Mouse (Mus musculus): ENCODE data around the gene Ttc17. TPM values are rescaled to one million over a fixed set of nuclear protein-coding genes. Genes with fewer than 3 reads are reported as not detected.

Gene Ttc17
- polyA plus RNA-seq, 1 experiment: 7.7 TPM

- H3ac ChIP-seq (ENCODE audit: control insufficient read depth, insufficient read length, low read depth): no peak overlapping the region
- H3K79me3 ChIP-seq (ENCODE audit: low read depth): no peaks in the 10 kb centered on the region
- H3K27me3 ChIP-seq (ENCODE audit: control insufficient read depth, insufficient read depth, insufficient read length): no peaks in the 10 kb centered on the region
- H3K36me3 ChIP-seq (ENCODE audit: control insufficient read depth, insufficient read depth): peaks cover 45% of the 10 kb centered on the region
- H3K79me2 ChIP-seq (ENCODE audit: control insufficient read depth, insufficient read depth): no peaks in the 10 kb centered on the region
- no peak for TF ChIP-seq USF1 (IDR thresholded peaks at IDR 0.05; ENCODE audit: low read depth)
- TF ChIP-seq FOSL1 (IDR thresholded peaks at IDR 0.05; ENCODE audit: insufficient read depth, low read length, poor library complexity, severe bottlenecking): no peak
- TF ChIP-seq CEBPB (IDR thresholded peaks at IDR 0.05; ENCODE audit: low read depth): no peak
- TF ChIP-seq MYOG (IDR thresholded peaks at IDR 0.05; ENCODE audit: control insufficient read depth, extremely low read depth, insufficient read length): no peak
- no peak for TF ChIP-seq CTCF (IDR thresholded peaks at IDR 0.05; ENCODE audit: control insufficient read depth, insufficient read depth, insufficient read length)
- TF ChIP-seq MAX (IDR thresholded peaks at IDR 0.05): no peak
- H3K4me3 ChIP-seq (ENCODE audit: insufficient read depth, poor library complexity, severe bottlenecking): no peak overlapping the region
Observed at GRCm38 (mm10) chr2:94336336-94336735, 70.2 kb downstream of the Ttc17 start.

GRCm38 (mm10) chr2:94334742-94335046 is 71.8 kb downstream of the Ttc17 start:
- Histone ChIP-seq H3K79me2 (ENCODE audit: control insufficient read depth, insufficient read depth) (no peaks in the 10 kb centered on the region), H3K4me3 (ENCODE audit: insufficient read depth, poor library complexity, severe bottlenecking) (no peak overlapping the region), H3K79me3 (ENCODE audit: low read depth) (no peaks in the 10 kb centered on the region), H3ac (ENCODE audit: control insufficient read depth, insufficient read length, low read depth) (no peak overlapping the region), H3K27me3 (ENCODE audit: control insufficient read depth, insufficient read depth, insufficient read length) (no peaks in the 10 kb centered on the region), H3K36me3 (ENCODE audit: control insufficient read depth, insufficient read depth) (peaks cover 38% of the 10 kb centered on the region)
- TF ChIP-seq MAX (IDR thresholded peaks at IDR 0.05) (no peak), MYOG (IDR thresholded peaks at IDR 0.05; ENCODE audit: control insufficient read depth, extremely low read depth, insufficient read length) (no peak), FOSL1 (IDR thresholded peaks at IDR 0.05; ENCODE audit: insufficient read depth, low read length, poor library complexity, severe bottlenecking) (no peak), CEBPB (IDR thresholded peaks at IDR 0.05; ENCODE audit: low read depth) (no peak), MYOD1 (IDR thresholded peaks at IDR 0.05; ENCODE audit: control insufficient read depth, insufficient read length, low read depth) (no peak), USF1 (IDR thresholded peaks at IDR 0.05; ENCODE audit: low read depth) (no peak), CTCF (IDR thresholded peaks at IDR 0.05; ENCODE audit: control insufficient read depth, insufficient read depth, insufficient read length) (no peak)

DNA sequence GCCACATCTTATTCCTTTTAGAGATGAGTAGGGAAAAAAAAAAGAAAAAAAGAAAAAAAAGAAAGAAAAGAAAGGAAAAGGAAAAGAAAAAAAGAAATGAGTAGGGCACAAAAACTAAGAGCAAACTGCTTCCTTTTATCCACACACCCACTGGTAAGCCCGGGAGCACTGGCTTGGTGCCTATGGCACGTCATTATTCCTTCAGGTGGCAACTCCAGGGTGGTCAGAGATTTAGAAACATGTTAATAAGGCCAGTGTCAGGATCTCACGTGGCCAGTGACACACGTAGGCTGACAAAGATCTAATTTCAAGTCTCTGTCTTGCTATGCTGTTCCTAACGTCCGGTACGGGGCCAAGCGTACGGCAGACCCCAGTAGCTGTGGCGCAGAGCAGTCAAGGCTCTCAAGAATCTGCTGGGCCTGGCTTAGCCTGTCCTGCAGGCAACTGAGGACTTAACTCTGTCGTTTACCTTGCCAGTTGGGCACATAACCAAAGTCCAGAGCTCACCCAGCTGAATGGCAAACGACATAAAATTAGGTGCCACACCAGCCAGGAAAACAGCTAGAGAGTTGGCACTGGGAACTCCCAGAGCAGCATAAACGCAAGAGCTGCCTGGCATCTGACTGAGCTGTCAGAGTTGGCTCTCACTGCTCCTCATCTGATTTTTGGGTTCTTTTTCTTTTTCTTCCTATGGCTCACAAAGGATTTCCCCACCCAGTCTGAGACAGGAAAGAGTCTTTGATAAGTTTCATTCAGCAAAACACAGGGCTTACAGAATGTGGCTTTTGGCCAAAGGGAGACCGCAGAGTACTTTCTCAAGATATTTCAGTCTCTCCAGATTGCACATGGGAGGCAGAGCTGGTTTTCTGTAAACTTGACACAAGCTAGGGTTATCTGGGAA is 72.4 kb downstream of the Ttc17 start:
- no peak for TF ChIP-seq MYOD1 (IDR thresholded peaks at IDR 0.05; ENCODE audit: control insufficient read depth, insufficient read length, low read depth)
- no peak for TF ChIP-seq MYOG (IDR thresholded peaks at IDR 0.05; ENCODE audit: control insufficient read depth, extremely low read depth, insufficient read length)
- TF ChIP-seq CEBPB (IDR thresholded peaks at IDR 0.05; ENCODE audit: low read depth): no peak
- no peak for TF ChIP-seq MAX (IDR thresholded peaks at IDR 0.05)
- no peak for TF ChIP-seq USF1 (IDR thresholded peaks at IDR 0.05; ENCODE audit: low read depth)
- no peak for TF ChIP-seq FOSL1 (IDR thresholded peaks at IDR 0.05; ENCODE audit: insufficient read depth, low read length, poor library complexity, severe bottlenecking)
- no peak for TF ChIP-seq CTCF (IDR thresholded peaks at IDR 0.05; ENCODE audit: control insufficient read depth, insufficient read depth, insufficient read length)
- Histone ChIP-seq H3ac (ENCODE audit: control insufficient read depth, insufficient read length, low read depth) (no peak overlapping the region), H3K4me3 (ENCODE audit: insufficient read depth, poor library complexity, severe bottlenecking) (no peak overlapping the region), H3K27me3 (ENCODE audit: control insufficient read depth, insufficient read depth, insufficient read length) (no peaks in the 10 kb centered on the region), H3K79me3 (ENCODE audit: low read depth) (no peaks in the 10 kb centered on the region), H3K36me3 (ENCODE audit: control insufficient read depth, insufficient read depth) (peaks cover 38% of the 10 kb centered on the region), H3K79me2 (ENCODE audit: control insufficient read depth, insufficient read depth) (no peaks in the 10 kb centered on the region)

GRCm38 (mm10) chr2:94333086-94333485 is 73.4 kb downstream of the Ttc17 start:
- Histone ChIP-seq H3K79me3 (ENCODE audit: low read depth) (no peaks in the 10 kb centered on the region), H3K27me3 (ENCODE audit: control insufficient read depth, insufficient read depth, insufficient read length) (no peaks in the 10 kb centered on the region), H3ac (ENCODE audit: control insufficient read depth, insufficient read length, low read depth) (no peak overlapping the region), H3K4me3 (ENCODE audit: insufficient read depth, poor library complexity, severe bottlenecking) (no peak overlapping the region), H3K36me3 (ENCODE audit: control insufficient read depth, insufficient read depth) (peaks cover 36% of the 10 kb centered on the region), H3K79me2 (ENCODE audit: control insufficient read depth, insufficient read depth) (no peaks in the 10 kb centered on the region)
- no peak for TF ChIP-seq MAX (IDR thresholded peaks at IDR 0.05)
- TF ChIP-seq FOSL1 (IDR thresholded peaks at IDR 0.05; ENCODE audit: insufficient read depth, low read length, poor library complexity, severe bottlenecking): no peak
- no peak for TF ChIP-seq CEBPB (IDR thresholded peaks at IDR 0.05; ENCODE audit: low read depth)
- no peak for TF ChIP-seq MYOD1 (IDR thresholded peaks at IDR 0.05; ENCODE audit: control insufficient read depth, insufficient read length, low read depth)
- TF ChIP-seq CTCF (IDR thresholded peaks at IDR 0.05; ENCODE audit: control insufficient read depth, insufficient read depth, insufficient read length): no peak
- no peak for TF ChIP-seq MYOG (IDR thresholded peaks at IDR 0.05; ENCODE audit: control insufficient read depth, extremely low read depth, insufficient read length)
- TF ChIP-seq USF1 (IDR thresholded peaks at IDR 0.05; ENCODE audit: low read depth): no peak

GRCm38 (mm10) chr2:94329336-94329735 is 77.2 kb downstream of the Ttc17 start:
- Histone ChIP-seq H3K36me3 (ENCODE audit: control insufficient read depth, insufficient read depth) (peaks cover 44% of the 10 kb centered on the region), H3K4me3 (ENCODE audit: insufficient read depth, poor library complexity, severe bottlenecking) (no peak overlapping the region), H3K79me3 (ENCODE audit: low read depth) (no peaks in the 10 kb centered on the region), H3K27me3 (ENCODE audit: control insufficient read depth, insufficient read depth, insufficient read length) (no peaks in the 10 kb centered on the region), H3ac (ENCODE audit: control insufficient read depth, insufficient read length, low read depth) (no peak overlapping the region), H3K79me2 (ENCODE audit: control insufficient read depth, insufficient read depth) (no peaks in the 10 kb centered on the region)
- TF ChIP-seq USF1 (IDR thresholded peaks at IDR 0.05; ENCODE audit: low read depth) (no peak), CEBPB (IDR thresholded peaks at IDR 0.05; ENCODE audit: low read depth) (no peak), MYOG (IDR thresholded peaks at IDR 0.05; ENCODE audit: control insufficient read depth, extremely low read depth, insufficient read length) (no peak), MYOD1 (IDR thresholded peaks at IDR 0.05; ENCODE audit: control insufficient read depth, insufficient read length, low read depth) (no peak), FOSL1 (IDR thresholded peaks at IDR 0.05; ENCODE audit: insufficient read depth, low read length, poor library complexity, severe bottlenecking) (no peak), CTCF (IDR thresholded peaks at IDR 0.05; ENCODE audit: control insufficient read depth, insufficient read depth, insufficient read length) (no peak), MAX (IDR thresholded peaks at IDR 0.05) (no peak)

Data from C2C12 (cell line).